Mouse (Mus musculus) urinary bladder, adult 18-20 months (tissue): ENCODE data around the gene Dnm2.

ENCODE experiments used
- DNase-seq, 2 experiments: peaks; one replicate each; pipeline ENCODE4 v3.0.0; 2022; ENCODE audit warnings: low spot score in 2 of 2, mixed read lengths in 2 of 2

Gene Dnm2

GRCm38 (mm10) chr9:21424631-21425555, at the start of gene Dnm2:
TSS of gene Dnm2 (plus strand) at chr9:21424908.
- DNase-seq = peak; percentile 96 to 99

DNA sequence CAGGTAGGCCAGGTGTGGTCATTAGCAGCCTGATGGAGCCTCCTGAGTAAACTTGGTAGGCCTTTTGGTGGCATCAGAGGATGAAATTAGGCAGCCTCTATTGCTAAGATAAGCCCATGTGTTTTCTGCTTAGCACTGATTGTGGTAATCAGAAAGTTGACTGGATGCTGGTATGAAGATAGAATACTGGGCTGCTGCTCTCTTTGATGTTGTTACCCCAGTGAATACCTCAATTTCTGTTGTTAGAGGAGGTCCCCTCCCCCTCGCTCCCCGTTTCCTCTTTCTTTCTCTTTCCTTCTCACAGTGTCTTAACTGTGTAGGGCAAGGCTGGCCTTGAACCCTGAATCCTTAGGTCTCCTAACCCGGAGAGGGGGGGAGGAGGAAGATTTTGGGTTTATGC, 45.5 kb upstream of the Dnm2 start:
- DNase-seq = no peak

GRCm38 (mm10) chr9:21380868-21381267, 43.8 kb upstream of the Dnm2 start:
- DNase-seq = no peak

DNA sequence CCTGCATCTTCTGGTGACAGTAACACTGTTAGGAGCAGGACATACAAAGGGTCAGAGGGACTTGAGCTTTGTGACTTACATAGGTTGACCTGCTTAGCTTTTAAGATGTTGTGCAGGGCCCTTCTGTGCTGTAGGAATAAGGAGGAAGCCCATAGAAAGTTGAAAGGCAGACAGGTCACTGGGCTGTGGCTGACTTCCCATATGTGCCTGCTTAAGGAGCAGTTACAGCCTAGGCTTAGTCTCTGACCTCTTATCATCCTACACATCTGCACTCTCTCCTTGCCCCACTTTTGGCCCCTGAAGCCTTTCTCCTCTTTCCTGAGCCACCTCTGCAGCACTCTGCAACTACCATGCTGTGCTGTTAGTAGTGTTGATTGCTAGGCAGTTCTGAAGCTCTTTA, 40.7 kb upstream of the Dnm2 start:
- DNase-seq = no peak

DNA sequence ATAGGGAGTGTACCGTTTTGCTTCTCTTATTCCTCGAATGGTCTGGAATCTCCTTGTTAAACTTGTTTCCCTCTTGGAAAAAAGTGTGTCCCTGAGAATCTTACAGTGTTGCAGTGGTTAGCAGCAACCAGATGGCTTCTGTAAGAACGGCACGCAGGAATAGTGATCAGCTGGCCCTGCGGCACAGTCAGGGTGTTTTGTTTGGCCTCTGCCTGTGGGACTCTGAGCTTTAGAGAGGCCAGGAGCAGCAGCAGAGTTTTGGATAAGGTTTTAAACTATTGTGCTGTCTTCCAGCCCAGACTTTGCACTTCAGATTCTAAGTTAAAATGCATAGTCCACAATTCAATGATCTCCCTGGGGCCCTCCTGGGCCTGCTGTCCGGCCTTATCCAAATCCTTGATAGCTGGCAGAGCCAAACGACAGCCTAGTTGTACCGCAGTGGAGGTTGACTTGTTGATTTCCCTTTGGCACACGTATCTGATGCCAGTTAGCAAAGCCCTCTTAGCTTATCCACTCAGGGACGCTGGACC, 32.0 kb upstream of the Dnm2 start:
- no peak for DNase-seq

DNA sequence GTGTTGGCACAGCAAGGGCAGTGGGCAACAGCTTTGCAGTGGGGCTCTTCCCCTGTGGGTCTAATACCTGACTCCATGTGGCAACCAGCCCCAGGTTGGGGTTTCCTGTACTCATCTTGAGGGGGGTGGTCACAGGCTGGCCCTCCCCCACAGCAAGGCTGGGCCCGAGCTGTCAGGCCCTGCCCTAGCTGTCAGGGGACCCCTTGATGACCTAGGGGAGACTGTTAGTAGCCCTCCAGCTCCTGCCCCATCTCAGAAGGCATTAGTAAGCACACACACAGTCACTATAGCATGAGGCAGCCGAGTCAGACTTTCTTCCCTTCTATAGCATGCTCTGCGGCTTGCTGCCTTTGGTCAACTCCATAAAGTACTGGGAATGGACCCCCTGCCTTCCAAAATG, 29.0 kb upstream of the Dnm2 start:
- no peak for DNase-seq

- DNase-seq = no peak
Observed at GRCm38 (mm10) chr9:21397170-21397569, 27.5 kb upstream of the Dnm2 start.

DNA sequence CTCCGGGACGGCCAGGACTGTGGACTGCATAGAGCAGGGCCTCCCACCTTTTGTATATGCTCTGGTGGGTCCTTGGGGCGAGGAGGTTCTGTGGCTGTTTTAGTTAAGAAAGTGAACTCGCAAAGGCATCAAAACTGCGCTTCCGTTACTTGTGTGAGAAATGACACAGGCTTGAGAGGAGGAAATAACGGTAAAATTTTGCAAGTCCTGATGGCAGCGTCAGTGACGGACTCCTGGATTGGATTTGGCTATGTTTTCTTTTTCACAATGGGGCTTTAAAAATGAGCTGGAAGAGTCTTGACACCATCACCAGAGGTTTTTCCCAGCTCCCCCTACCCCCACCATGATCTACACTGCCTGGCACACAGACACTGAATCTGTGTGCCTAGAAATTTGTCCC, 23.7 kb upstream of the Dnm2 start:
- DNase-seq = no peak

DNA sequence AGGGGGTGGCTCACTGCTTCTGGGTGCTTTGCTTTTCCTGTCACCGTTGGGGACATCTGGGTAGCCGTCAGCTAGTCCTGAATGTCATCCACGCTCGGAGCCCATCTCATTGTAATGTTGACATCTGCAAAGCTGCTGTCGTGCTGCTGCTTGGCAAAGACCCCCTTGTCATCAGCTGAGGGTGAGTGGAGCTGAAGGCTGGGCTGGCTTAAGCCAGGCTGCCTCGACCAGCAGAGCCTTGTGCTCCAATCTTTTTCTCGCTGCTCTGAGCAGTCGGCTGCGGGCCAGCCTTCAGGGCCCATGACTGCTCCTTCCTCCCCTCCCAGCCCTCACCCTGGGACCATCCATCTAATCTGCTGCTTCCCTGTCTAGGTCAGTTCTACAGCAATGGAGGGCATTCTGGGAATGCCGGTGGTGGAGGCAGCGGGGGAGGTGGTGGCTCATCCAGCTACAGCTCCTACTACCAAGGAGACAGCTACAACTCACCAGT, 21.9 kb upstream of the Dnm2 start:
- no peak for DNase-seq

DNA sequence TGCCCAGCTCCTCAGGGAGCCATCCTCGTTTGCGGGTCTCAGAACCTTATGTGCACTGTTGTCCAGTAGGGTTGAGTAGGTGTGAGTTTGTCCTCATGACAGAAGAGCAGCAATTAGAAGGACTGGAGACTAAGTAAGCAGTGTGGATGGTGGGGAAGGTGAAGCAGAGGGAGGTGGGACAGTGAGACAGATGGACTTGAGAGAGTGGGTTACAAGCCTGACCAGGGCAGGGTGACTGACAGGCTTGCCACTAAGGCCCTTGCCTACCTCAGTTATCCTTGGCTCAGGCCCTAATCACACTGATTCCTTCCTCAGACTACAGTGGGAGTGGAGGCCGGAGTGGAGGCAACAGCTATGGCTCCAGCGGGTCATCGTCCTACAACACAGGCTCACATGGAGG, 21.0 kb upstream of the Dnm2 start:
- DNase-seq = no peak

DNA sequence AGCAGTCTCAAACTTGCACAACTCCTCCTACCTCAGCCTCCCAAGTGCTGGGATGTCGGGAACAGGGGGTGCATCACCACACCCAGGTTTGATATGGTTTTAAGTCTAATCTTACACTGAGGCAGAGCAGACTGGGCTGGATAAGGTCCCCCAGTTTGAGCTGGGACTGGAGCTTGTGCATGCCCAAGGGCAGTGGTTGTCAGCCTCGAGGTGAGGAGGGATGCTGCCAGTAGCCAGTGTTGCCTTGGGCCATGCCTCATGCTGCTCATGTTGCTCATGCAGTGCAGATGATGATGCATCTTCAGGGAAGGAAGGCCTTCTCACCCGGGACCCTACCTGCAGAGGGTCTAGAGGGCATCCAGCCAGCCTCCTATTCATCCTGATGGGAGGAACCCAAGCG, 19.2 kb upstream of the Dnm2 start:
- DNase-seq = no peak

DNA sequence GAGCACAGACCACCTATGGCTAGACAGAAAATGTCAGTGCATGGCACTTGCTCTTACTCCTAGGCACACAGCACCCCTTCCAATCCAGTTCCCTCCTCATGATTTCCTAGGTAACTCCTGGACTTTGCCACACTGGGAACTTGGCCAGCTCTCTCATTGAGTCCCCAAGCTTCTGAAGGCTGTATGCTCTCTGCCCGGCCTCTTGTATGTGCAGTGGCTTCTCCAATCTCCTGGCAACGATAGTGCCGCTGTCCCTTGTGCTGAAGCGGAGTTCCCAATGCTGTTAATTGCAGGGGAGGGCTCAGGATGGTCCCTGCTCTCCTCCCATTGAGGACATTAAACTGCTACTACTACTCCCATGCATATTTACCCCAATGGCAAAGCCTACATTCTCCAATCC, 16.8 kb upstream of the Dnm2 start:
- DNase-seq = no peak

- DNase-seq = no peak
Observed at GRCm38 (mm10) chr9:21408624-21409023, 16.1 kb upstream of the Dnm2 start.

GRCm38 (mm10) chr9:21409592-21410317, 15.0 kb upstream of the Dnm2 start:
- DNase-seq = peak; percentile 63 to 72

GRCm38 (mm10) chr9:21411669-21412550, 12.8 kb upstream of the Dnm2 start, which contains the start of gene Qtrt1:
TSS of gene Qtrt1 (plus strand) at chr9:21411837.
- peak; percentile 71 to 73 for DNase-seq

DNA sequence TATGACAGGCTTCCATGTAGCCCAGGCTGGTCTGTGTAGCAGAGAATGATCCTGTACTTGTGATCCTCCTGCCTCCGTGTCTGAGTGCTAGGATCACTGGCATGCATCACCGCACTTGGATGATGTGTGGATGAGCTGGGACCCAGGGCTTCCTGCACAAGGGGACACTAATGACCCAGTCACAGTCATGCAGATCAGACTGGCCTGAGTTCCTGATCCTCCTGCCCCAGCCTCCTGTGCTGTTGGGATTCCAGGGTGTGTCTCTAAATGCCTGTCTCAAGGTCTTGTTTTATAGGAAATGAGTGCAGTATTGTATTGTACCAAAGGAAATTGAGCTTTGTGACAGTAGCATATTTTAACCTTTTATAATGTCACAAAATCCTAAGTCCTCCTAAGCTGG, 6.8 kb upstream of the Dnm2 start:
- DNase-seq = no peak

- no peak for DNase-seq
Observed at GRCm38 (mm10) chr9:21419646-21420045, 5.1 kb upstream of the Dnm2 start.

DNA sequence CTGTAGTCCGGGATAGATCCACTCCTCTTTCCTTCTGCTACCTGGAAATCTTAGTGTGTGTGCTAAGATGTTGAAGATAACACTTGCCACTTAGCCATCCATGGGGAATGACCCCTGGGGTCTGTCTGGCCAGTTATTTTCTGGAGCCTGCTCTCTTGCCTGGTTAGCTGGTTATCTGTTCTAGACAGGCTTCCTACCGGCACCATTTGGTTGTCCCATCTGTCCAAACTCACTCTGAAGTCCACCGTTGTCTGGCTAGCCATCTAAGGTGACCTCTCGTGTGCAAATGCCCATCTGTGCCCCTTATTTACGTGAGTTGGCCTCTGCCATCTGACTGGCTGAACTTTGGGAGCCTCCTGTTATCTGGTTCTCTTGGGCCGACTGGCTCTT, 843 bp downstream of the Dnm2 start:
- DNase-seq = no peak

- DNase-seq = no peak
Observed at GRCm38 (mm10) chr9:21426013-21426412, 1.3 kb downstream of the Dnm2 start.

DNA sequence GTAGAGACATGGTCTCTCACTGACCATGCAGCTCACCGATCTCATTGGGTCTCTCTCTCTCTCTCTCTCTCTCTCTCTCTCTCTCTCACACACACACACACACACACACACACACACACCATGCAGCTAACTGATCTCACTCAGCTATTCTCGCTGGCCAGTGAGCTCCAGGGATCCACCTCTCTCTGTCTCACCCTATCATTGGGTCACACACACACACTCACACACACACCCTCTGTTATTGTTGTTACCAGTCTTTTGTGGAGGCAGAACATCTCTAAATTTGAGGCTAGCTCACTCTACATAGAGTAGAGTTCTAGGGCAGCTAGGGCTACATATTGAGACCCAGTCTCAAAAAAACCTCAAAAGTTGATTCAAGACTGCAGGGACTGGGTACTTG, 1.8 kb downstream of the Dnm2 start:
- no peak for DNase-seq

DNA sequence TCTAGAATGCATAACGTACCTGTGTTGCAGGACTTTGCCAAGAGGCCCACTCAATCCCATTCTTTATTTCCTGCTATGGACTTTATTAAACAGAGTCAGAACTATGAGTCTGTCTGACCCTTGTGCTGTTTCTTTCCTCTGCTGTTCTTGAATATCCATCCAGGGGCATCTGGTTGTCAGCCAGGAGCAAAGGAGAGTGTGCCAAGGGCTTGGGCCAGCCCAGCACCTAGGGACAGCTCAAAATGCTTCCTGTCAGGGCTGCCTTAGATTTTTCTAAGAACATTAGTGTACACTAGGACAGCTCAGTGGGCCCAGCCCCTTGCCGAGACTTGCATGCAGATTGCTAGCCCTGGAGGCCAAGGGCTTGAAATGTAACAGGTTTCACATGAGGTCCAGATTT, 3.1 kb downstream of the Dnm2 start:
- no peak for DNase-seq

GRCm38 (mm10) chr9:21428178-21428577, 3.5 kb downstream of the Dnm2 start:
- DNase-seq = no peak
